In the genomic region with DNA sequence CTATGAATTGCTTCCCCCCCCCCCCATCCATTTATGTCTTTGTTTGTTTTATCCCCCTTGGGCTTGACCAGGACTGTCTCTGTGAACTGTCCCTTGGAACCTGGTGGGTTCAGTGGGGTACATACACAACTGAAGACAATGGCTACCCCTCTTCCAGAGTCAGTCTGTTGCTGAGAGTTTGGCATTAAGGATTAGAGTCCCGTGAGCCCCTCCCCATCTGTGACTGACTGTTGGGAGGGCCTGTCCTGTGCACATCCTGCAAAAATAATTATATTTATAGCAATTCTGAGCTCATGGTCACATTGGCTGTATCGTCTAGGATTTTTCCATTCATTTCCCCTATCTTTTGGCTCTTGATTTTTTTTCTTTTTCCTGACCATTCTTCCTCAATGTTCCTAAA, we compare ENCODE assay signal across 8 mouse cellular contexts. TPM values are rescaled to one million over a fixed set of nuclear protein-coding genes. Genes with fewer than 3 reads are reported as not detected.
DNase-seq lines count a peak whose midpoint lies in the region; ATAC-seq lines count a peak whose summit lies in the region.

No protein-coding gene starts in this region.

- no peaks in the 10 kb centered on the region for H3K9me3 ChIP-seq in forebrain, embryonic 15.5 days
- H3K9me3 ChIP-seq in midbrain, embryonic 14.5 days (ENCODE audit: control insufficient read depth, low read length): no peaks in the 10 kb centered on the region

- no peaks in the 10 kb centered on the region for H3K36me3 ChIP-seq in forebrain, embryonic 15.5 days
- H3K36me3 ChIP-seq in midbrain, embryonic 14.5 days (ENCODE audit: control insufficient read depth, insufficient read depth, low read length): no peaks in the 10 kb centered on the region

- DNase-seq in kidney, adult 9 months: peak; percentile 21
- DNase-seq in kidney, adult 11 months: no peak
- DNase-seq in adipocyte (ENCODE audit: low spot score): peak; percentile 38
- peak; percentile 15 to 18 for DNase-seq in kidney, postnatal 36 days
- peak; percentile 49 for DNase-seq in midbrain, embryonic 14.5 days
- no peak for DNase-seq in right cerebral cortex, postnatal 4 days
- DNase-seq in urinary bladder, postnatal 36 days (ENCODE audit: low spot score in 2 of 2): no peak

- peaks cover 23% of the 10 kb centered on the region for H3K4me1 ChIP-seq in forebrain, embryonic 15.5 days
- H3K4me1 ChIP-seq in midbrain, embryonic 14.5 days (ENCODE audit: control insufficient read depth, insufficient read depth, low read length): peaks cover 21% of the 10 kb centered on the region

- H3K4me3 ChIP-seq in forebrain, embryonic 15.5 days: peak overlapping the region; percentile 68
- H3K4me3 ChIP-seq in midbrain, embryonic 14.5 days (replicated peaks; ENCODE audit: low read depth, low read length): peak overlapping the region; percentile 78

- H3K27ac ChIP-seq in forebrain, embryonic 15.5 days (replicated peaks): peak overlapping the region; percentile 98
- peak overlapping the region; percentile 100 for H3K27ac ChIP-seq in midbrain, embryonic 14.5 days (replicated peaks; ENCODE audit: low read depth, low read length)

- WGBS in forebrain, embryonic 15.5 days: 25% methylated on average over 2 of the region's 2 CpGs
- 33% methylated on average over 2 of the region's 2 CpGs for WGBS in midbrain, embryonic 14.5 days

- H3K27me3 ChIP-seq in forebrain, embryonic 15.5 days: no peaks in the 10 kb centered on the region
- H3K27me3 ChIP-seq in midbrain, embryonic 14.5 days (ENCODE audit: control insufficient read depth, insufficient read depth, low read length): no peaks in the 10 kb centered on the region

- peak overlapping the region; percentile 51 for H3K4me2 ChIP-seq in forebrain, embryonic 15.5 days (replicated peaks)
- peak overlapping the region; percentile 68 for H3K4me2 ChIP-seq in midbrain, embryonic 14.5 days (ENCODE audit: low read length)

- H3K9ac ChIP-seq in forebrain, embryonic 15.5 days (replicated peaks): peak overlapping the region; percentile 91
- H3K9ac ChIP-seq in midbrain, embryonic 14.5 days (replicated peaks; ENCODE audit: low read length): peak overlapping the region; percentile 98

- peak; percentile 44 for ATAC-seq in forebrain, embryonic 15.5 days (replicated peaks)
- ATAC-seq in midbrain, embryonic 14.5 days (ENCODE audit: low FRiP score, low TSS enrichment): peak; percentile 43

RNA-seq across cellular contexts. Expression of gene Lancl2, which starts 1.4 kb away (rescaled TPM):
- polyA plus RNA-seq in forebrain, embryonic 15.5 days (2015; fragmentation: Nextera tagmentation; extraction: Ambion mirVana): 80.7 and 86.1 TPM in 2 replicates
- 84.2 and 102 TPM in 2 replicates for polyA plus RNA-seq in midbrain, embryonic 14.5 days (2014; fragmentation: Nextera tagmentation; extraction: Ambion mirVana)

RNA-seq across cellular contexts. Expression of gene Pyurf, which starts 11.8 kb away (rescaled TPM):
- polyA plus RNA-seq in forebrain, embryonic 15.5 days (2015; fragmentation: Nextera tagmentation; extraction: Ambion mirVana): 9.2 and 10.8 TPM in 2 replicates
- polyA plus RNA-seq in midbrain, embryonic 14.5 days (2014; fragmentation: Nextera tagmentation; extraction: Ambion mirVana): 15.2 and 17.3 TPM in 2 replicates

Comparison
In these comparisons a context has a peak if more than half of its experiments do, and no peak if none do; other contexts are left out.
1. DNase-seq: peak in kidney, adult 9 months (single experiment), adipocyte (single experiment), kidney, postnatal 36 days (2 of 2) and midbrain, embryonic 14.5 days (single experiment); none in kidney, adult 11 months (single experiment), right cerebral cortex, postnatal 4 days (single experiment) and urinary bladder, postnatal 36 days (0 of 2).